Mouse (Mus musculus) left cerebral cortex, postnatal 36 days (tissue): ENCODE results near the gene Klf7. TPM values are rescaled to one million over a fixed set of nuclear protein-coding genes. Genes with fewer than 3 reads are reported as not detected.

ENCODE experiments used
- DNase-seq, 2 experiments: peaks; one replicate each; pipeline ENCODE4 v3.0.0; 2021 to 2022; ENCODE audit warnings: low spot score in 2 of 2, mixed read lengths in 1 of 2
- intact Hi-C: fragments of 180-260 bp; cut with DNase I; formaldehyde crosslinking; loops from one replicate; pipeline ENCODE4 v1.15.1; 2025
- total RNA-seq, 2 experiments: library from RNA; stranded (reverse); gene quantifications; 2 replicates each; pipeline ENCODE4 v1.2.3; 2021

Gene Klf7
- total RNA-seq: 10 to 100 TPM; 39.8 to 45.0 TPM

GRCm38 (mm10) chr1:64121559-64122465 is at the start of gene Klf7:
Gene Klf7 (minus strand): TSS chr1:64122282.
- intact Hi-C loops: loop anchor here (2.0 to 10.0 kb wide), 9 partner anchors 55 to 457 kb away; no protein-coding TSS in a partner anchor
- DNase-seq: peak; percentile 97

DNA sequence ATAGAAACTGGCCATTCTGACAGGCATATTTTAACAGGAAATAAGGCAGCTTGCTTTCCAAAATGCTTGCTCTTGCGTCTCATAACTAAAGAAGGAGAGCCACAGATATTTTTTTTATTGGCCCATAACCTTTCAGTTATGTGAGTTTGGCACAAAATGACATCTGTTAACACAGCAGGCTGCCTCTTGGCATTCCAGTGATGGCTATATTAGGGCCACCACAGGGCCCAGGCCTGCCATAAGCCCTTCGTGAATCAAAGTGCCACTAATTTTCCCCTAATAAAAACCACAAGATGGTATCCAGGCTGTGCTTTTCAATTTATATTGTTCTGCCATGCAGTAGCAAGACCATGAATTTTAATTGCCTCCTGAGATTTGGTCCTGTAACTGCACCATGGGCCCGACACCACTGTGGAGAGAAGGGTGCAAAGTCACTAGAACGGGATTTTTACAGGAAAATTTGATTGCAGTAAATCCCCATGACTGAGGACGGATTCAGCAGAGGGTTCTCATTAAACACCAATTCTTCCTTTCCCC is 42.5 kb upstream of the Klf7 start:
- DNase-seq: no peak
- intact Hi-C loops: no loop called here

DNA sequence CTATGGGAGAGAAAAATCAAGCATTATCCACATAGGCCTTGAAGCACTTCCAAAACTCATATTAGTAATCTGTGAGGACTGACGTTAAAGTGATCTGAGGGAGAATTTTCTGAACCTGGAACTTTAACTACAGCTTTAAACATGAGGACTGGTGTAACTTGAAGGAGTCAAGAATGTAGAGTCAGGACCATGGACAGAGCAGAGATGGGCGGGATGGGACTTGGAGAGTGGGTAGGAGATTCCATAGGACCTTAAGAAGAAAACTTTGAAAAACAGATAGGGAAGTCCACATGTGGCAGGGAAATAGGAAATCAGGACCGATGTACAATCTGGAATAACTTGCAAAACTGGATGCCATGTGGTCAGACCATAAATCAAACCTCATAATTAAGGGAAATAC is 36.7 kb upstream of the Klf7 start:
- intact Hi-C loops: no loop called here
- no peak for DNase-seq

DNA sequence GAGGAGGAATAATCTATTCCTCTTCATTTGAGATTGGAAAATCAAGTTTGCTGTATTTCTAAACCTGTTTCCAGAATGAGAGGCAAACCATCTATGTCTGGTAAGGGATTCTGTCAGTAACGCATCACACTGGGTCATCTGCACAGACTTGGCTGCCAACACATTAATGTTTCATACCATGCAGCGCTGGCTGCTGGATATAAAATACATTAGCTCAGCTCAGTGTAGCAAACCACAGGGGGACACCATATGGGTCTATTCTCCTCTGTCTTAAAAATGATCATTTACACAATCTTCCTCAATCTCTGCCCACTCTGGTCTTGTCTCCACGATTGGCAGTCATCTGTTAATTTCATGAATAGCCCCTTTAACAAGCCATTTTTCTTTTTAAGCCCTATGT is 27.1 kb upstream of the Klf7 start:
- no peak for DNase-seq
- intact Hi-C loops: no loop called here

DNA sequence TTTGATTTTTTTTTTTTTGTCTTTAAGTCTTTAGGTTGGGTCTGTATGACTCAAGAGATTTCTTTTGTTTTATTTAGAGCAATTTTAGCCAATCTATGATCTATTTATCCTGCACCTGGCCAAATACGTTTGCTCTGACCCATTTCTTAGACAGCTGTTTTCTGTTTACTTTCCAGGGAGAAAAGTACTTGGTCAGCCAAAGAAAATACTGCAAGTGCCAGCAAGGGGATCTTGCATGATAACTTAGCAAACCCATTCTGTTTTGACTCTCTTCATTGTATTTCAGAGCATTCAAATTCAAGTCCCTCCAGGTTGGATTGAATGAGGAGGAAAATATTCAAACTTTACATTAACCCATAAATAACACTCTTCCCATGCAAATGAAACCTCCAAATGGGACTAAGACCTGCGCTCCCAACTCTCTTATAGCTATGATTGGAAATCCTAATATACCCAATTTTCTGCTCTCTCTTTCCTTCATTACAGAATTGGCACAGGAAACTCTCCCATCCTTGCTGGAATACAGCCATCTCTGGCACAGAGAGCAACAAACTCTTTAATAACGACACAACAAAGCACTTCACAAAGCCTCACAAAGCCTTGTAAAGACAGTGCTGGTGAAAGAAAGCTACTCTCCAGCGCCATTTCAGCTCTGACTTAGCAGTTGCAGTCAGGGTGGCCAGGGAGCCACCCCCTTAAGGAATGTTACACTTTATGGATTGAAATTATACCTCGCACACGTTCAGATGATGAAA is 20.8 kb upstream of the Klf7 start:
- intact Hi-C loops: no loop called here
- DNase-seq: no peak

GRCm38 (mm10) chr1:64134439-64134838 is 12.4 kb upstream of the Klf7 start:
- intact Hi-C loops: no loop called here
- no peak for DNase-seq

- intact Hi-C loops: loop anchor here (10.0 kb wide), 1 partner anchor 462 kb away; no protein-coding TSS in a partner anchor
- DNase-seq: no peak
These were observed 4.7 kb upstream of the Klf7 start for GRCm38 (mm10) chr1:64126822-64127221.

GRCm38 (mm10) chr1:64122466-64122830 is 366 bp upstream of the Klf7 start:
- intact Hi-C loops: loop anchor here (5.0 to 10.0 kb wide), 6 partner anchors 55 to 458 kb away; no protein-coding TSS in a partner anchor
- no peak for DNase-seq

- DNase-seq: peak; percentile 68 to 74
- intact Hi-C loops: loop anchor here (2.0 to 10.0 kb wide), 9 partner anchors 54 to 456 kb away; no protein-coding TSS in a partner anchor
These were observed 1.1 kb downstream of the Klf7 start for GRCm38 (mm10) chr1:64120811-64121515.

GRCm38 (mm10) chr1:64120421-64120810 is 1.7 kb downstream of the Klf7 start:
- intact Hi-C loops: loop anchor here (2.0 to 10.0 kb wide), 9 partner anchors 53 to 456 kb away; no protein-coding TSS in a partner anchor
- DNase-seq: no peak

- intact Hi-C loops: loop anchor here (1.0 to 10.0 kb wide), 12 partner anchors 38 to 455 kb away; partner anchors contain the start of gene Creb1
- DNase-seq: peak in 1 of 2 experiments; percentile 47
These were observed 2.2 kb downstream of the Klf7 start for GRCm38 (mm10) chr1:64119851-64120250.

DNA sequence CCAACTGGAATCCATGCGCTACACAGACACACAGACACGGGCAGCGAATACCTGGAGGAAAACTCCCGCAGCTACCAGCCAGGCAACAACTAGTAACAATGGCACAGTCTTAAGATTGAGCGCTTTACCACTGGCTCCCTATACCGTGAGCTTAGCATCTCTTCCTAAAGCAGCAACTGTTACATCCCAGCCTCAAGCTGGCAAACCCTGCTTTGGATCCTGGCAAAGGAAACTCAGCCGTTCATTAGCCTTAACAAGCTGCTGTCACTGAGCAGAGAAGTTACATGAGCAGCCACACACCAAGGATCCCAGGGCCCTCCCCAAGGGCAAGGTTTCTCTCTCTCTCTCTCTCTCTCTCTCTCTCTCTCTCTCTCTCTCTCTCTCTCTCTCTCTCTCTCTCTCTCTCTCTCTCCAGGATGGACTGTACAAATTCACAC is 2.7 kb downstream of the Klf7 start:
- peak; percentile 53 to 55 for DNase-seq
- intact Hi-C loops: loop anchor here (1.0 to 10.0 kb wide), 3 partner anchors 37 to 415 kb away; partner anchors contain the start of gene Creb1

- intact Hi-C loops: loop anchor here (1.0 to 10.0 kb wide), 3 partner anchors 36 to 416 kb away; partner anchors contain the start of gene Creb1
- DNase-seq: no peak
These were observed 3.6 kb downstream of the Klf7 start for GRCm38 (mm10) chr1:64118285-64119170.

DNA sequence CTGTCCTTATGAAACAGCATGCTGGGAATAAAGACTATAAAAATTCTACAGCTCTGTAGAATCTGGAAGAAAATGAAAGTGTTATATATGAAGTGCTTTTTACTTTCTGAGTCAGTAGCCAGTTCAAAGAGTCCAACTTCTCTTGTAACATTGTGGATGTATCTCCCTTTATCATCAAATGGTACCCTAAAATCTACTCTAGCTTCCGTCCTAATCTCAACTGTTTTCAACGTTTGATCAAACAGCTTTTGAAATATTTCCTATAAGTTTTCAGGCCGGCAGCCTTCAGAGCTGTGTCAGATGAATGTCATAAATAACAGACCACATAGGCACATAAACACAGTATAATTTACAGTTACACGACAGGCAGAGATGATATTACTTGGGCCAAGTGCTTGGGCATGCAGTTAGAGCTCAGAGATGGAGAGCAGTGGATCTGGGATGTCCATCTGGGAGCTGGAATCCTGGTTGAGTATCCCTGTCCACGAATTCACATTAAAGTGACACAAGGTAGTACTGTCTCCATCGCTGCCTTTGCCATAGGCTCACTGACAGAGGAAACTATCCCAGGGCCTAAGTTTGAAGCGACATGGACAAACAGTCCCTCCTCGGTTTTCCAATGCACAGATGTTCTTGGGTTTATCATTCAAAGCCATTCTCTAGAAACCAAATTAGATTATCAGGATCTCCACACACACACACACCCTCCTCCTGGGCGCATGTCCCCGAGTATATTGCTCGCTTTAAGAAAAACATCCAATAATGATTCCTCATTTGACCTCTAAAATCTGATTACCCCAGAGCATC is 4.4 kb downstream of the Klf7 start:
- intact Hi-C loops: loop anchor here (5.0 to 10.0 kb wide), 2 partner anchors 35 to 417 kb away; partner anchors contain the start of gene Creb1

DNA sequence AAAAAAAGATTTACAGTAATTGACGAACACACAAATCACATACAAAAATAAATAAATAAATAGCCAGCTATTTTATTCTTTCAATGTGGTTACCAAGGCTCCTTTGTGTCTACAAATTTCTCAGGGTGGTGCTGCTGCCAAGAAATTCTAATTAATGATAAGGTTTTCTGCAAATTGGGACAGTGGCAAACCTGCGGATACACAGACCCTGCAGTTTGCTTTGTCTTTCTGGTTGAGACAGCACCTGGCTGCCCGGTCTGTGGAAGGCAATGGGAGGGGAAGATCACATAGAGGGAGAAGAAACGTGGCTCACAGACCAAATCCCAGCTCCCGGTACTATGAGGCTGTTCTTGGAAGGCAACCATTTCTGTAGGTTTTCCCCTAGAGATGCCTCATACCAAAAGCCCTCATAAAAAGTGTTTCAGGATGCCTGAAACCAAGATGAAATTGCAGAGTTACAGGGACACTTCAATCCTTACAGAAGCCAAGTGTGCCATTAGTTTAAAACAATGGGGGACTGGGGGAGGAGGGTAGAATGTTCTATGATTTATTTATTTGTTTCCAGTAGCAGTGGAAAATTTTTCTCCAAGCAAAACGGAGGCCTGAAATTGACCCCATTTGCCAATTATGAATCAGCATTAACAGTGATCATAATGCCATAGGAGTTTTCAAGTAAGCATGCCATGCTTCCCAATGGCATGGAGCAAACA is 5.2 kb downstream of the Klf7 start:
- intact Hi-C loops: loop anchor here (5.0 to 10.0 kb wide), 2 partner anchors 35 to 418 kb away; partner anchors contain the start of gene Creb1
- no peak for DNase-seq

More for the DNA sequence above, 4.4 kb downstream of the Klf7 start:
- no peak for DNase-seq

DNA sequence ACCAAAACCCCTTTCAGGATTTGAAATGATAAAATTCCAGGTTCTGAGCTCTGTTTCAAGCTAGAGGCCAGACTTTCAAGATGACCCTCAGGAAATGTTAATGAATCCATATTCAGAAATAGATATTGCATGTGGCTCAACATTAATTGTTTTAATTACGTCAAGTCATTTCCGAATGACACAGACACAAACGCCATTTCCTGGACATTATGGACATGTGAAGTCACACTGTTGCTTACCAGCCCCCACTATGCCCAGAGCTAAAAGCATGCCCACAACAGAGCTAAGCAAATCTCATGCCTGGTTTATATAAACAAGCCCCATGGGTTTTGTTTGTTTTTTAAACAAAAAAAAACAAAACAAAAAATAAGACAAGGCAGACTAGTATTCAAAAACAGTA is 7.5 kb downstream of the Klf7 start:
- DNase-seq: no peak
- intact Hi-C loops: loop anchor here (10.0 kb wide), 1 partner anchor 420 kb away; the partner anchor contains the start of gene Creb1
